Mouse (Mus musculus): Measurements from ENCODE around the gene Dctn3. TPM values are rescaled to one million over a fixed set of nuclear protein-coding genes. Genes with fewer than 3 reads are reported as not detected.

Dctn3 gene
- total RNA-seq, 2 experiments from 2014 or later, result 70.7 to 77.7 TPM

DNA sequence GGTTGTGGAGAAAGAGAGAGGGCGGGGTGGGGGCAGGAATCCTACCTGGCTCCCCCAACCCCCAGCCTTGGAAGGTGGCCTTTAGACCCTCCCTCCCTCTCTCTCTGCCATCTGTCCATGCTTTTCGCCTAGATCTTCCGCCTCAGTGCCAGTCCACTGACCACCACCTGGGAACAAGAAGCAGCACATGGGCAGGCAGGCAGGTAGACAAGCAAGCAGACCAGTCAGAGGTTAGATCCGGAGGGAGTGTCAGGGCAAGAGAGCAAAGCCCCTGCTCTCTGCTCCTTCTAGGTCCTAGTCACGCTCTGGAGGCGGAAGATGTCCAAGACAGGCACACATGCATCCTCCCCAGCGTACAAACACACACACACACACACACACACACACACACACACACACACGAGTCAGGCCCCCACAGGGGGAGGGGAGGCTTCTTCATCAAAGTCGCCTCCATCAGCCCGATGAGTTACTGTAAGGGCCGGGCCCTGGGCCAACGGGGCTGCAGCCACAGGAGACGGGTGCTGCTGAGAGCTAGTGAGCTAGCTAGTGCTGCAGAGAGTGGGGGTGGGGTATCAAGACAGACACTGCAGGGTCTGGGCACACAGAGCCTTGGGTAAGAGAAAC, 45.9 kb downstream of the Dctn3 start:
- intact Hi-C loops (cut with DNase I), result no loop called here
- no peak for DNase-seq

DNA sequence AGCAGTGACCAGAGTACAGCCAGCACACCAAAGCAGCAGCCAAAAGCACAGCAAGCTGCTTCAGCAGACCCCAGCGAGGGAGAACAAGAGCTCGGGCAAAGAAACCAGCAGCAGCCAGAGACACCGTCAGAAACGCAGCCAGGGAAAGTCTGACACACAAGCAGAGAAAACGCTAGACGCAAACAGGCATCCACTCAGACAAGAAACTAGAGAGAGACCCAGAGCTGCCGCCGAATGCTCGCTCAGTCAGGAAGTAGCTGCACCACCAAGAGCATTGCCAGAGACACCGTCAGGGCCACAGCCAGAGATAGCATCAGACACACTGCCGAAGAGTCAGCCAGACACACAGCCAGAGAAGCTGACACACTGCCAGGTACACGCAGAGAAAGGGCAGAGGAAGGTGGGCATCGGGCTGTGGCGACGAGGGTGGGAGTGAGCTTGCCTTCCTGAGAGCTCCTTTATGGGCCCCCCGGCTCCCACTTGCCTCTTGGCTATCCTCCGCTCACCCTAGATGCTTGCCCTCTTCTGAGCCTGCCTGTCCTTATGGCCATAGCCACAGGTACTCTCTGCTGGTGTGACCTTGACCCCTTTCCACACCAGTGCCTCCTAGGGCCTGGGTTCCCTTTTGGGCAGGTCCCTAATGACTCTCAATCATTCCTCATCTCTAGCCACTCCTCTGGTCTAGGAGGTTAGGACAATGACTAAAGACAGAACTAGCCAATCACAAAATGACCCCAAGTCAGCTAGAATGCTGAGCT, 46.5 kb downstream of the Dctn3 start:
- DNase-seq, result no peak
- intact Hi-C loops (cut with DNase I), result no loop called here

DNA sequence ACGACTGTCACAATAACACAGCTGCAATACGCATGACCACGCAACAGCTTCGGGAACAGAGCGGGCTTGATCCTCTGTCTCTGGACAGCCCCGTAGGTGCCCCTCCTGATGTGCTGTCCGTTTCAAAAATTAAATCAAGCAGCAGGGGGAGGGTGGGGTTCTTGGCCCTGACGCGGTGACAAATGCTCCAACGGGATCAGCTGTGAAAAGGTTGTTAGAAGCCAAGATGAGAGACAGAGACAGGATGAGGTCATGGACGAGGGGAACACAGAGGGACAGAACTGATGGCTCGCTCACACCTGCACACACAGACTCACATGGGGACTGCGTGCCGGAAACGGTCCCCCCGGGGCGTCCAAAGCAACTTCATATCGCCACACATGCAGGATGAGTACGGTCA, 49.8 kb downstream of the Dctn3 start:
- DNase-seq, result no peak
- intact Hi-C loops (cut with DNase I), result no loop called here

DNA sequence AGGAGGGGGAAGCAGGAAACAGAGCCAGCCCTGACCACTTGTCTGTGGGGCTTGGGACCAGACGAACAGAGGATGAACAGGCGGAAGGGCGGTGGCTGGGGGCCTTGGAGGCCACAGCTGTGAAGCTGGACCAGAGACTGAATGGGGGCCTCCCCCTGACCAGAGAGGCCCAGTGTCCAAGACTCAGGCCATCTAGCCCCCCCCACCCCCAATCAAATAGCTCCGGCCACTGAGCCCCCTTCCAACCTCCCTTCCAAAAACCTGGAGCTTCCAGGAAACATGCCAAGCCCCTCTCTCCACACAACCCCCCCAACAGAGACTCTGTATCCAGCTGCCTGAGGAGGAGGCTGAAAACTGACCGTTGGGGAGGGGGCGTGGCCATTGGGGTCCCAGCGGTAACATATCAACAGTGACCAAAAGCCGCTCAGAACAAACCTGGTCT, 50.4 kb downstream of the Dctn3 start:
- intact Hi-C loops (cut with DNase I), result no loop called here
- DNase-seq, result no peak

DNA sequence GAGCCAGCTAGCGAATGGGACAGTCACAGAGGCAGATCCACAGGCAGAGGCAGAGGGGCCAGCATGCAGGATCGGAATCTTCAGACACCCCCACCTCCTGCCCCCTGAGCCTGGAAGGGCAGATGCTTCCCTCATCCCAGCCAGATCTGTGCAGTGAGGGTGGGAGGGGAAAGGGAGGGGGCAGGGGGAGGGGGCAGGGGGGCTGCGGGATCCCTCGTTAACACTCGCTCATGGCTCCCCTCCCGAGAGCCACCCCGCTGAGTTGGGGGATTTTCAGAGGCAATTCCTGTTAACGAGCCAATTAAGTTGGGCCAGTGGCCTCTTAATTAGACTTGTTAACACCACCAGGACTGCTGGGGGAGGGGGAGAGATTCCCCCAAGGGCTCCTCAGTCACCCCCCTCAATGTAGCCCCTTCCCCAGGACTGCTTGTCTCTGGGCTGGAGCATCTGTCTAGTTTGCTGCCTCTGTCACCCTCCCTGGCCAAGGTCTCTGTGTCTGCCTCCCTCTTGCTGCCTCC, 50.9 kb downstream of the Dctn3 start:
- intact Hi-C loops (cut with DNase I), result no loop called here
- DNase-seq, result no peak

DNA sequence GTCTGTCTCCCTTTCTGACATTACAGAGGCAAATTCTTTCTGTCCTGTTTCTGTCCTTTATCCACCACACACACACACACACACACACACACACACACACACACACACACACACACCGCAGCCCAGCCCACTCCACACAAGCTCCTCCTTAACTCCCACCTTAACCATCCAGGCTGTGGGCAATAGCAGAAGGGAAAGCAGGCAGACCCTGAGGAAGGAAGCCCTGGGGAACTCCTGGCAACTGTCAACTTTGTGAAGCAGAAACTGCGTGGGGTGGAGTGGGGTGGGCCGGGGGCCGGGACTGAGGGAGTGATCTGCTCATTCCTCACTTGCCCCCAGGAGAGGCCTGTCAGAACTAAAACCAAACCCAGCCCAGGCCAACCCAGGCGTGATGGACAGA, 51.5 kb downstream of the Dctn3 start:
- no peak for DNase-seq
- intact Hi-C loops (cut with DNase I), result no loop called here

DNA sequence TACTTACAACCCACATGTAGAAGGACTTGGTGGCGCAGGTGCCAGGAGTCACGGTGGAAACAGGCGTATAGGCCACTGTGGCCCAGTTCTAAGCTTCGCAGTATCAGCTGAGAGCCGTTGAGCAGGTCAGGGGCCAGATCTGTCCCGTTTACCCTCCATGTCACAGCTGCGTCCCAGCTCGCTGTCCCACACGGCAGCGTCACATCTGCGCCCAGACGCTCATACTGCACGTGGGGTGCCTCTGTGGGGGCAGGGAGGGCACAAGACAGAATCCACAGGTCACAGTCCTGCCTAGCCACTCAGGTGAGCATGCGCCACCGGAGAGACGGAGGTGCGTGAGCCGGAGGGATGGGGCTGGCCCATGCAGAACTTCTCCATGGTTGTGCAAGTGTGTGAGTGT, 52.1 kb downstream of the Dctn3 start:
- no peak for DNase-seq
- intact Hi-C loops (cut with DNase I), result no loop called here

DNA sequence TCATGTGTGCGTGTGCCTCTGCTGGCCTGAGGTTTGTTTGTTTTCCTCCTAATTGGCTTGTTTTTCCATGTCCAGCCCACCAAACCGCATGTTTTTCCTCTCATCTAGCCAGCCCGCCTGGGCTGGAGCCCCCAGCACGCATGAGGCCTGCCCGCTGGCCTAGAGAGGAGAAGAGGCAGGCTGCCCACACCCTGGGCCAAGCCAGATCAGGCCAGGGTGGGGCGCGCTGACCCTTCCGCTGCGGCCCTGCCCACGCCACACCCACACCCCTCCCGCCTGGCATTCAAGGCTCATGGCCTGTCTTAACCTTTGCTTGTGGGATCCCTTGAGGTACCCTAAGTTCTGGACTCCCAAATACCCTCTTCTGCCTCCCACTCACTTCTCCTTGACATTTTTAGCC, 56.3 kb downstream of the Dctn3 start:
- intact Hi-C loops (cut with DNase I), result no loop called here
- no peak for DNase-seq

DNA sequence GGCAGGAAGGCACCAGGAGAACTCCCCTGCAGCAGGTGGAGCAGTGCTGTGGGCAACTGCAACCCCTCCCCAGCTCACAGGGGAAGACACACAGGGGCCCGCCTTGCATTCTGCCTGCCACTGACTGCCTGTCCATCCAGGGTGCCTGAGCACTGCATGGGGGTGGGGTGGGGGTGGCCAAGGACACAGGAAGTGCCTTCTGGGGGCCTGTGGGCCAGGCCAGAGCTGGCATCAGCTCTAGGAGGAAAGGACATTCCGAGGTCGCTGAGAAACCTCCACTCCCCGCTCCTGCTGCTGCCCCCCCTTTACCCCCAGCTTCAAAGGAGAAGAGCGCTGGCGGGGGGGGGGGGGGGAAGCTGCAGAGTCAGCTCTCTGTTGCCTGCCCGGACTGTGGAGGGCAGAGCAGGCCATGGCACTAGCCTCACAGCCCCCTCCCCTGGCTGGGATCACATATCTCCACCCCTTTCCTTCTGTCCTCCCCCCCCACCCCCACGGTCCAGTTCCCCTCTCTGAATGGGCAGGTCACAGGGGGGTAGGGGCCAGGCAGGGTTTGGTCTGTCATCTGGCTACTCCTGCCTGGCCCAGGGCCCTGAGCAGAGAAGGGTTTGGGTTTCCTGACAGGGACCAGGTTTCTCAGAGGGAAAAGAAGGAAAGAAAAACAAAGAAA, 57.8 kb downstream of the Dctn3 start:
- DNase-seq, result no peak
- intact Hi-C loops (cut with DNase I), result no loop called here

Other genes with a start within 250 kb of the Dctn3 start
- 10 to 100 TPM; 11.6 to 11.8 TPM for gene AI464131, start 220.1 kb downstream of the Dctn3 start, total RNA-seq (2021)
- gene 1110017D15Rik, start 205.8 kb downstream of the Dctn3 start, total RNA-seq (2021), result under 1 TPM in 1 of 2 experiments, not detected in 1; 0.43 TPM
- 10 to 100 TPM; 14.7 to 15.1 TPM for gene Fam219a, start 153.6 kb downstream of the Dctn3 start, total RNA-seq (2021)
- gene Dnaic1, start 153.4 kb downstream of the Dctn3 start, total RNA-seq (2021), result 1 to 10 TPM; 2.6 to 3.7 TPM
- gene Enho, start 82.8 kb downstream of the Dctn3 start, total RNA-seq (2021), result 1 to 10 TPM; 9.1 to 9.9 TPM
- gene Cntfr, start 26.1 kb downstream of the Dctn3 start, total RNA-seq (2021), result 1 to 10 TPM; 2.6 to 3.8 TPM
- gene Il11ra1, start 23.2 kb downstream of the Dctn3 start, total RNA-seq (2021), result 10 to 100 TPM; 85.5 to 91.8 TPM
- gene Rpp25l, start 9.6 kb downstream of the Dctn3 start, total RNA-seq (2021), result 10 to 100 TPM; 31.6 to 32.3 TPM
- not detected for gene Arid3c, start 8.0 kb upstream of the Dctn3 start, total RNA-seq (2021)
- 10 to 100 TPM; 58.5 to 59.4 TPM for gene Galt, start 32.1 kb upstream of the Dctn3 start, total RNA-seq (2021)
- gene Sigmar1, start 33.0 kb upstream of the Dctn3 start, total RNA-seq (2021), result 10 to 100 TPM; 19.7 to 23.5 TPM
- gene Ccl27a, start 51.1 kb upstream of the Dctn3 start, total RNA-seq (2021), result 10 to 100 TPM; 19.1 to 19.4 TPM
- gene Gm21541, start 180.4 kb upstream of the Dctn3 start, total RNA-seq (2021), result not detected
- 1 to 10 TPM in 1 of 2 experiments, under 1 TPM in 1; 0.47 to 1.8 TPM for gene Gm20878, start 218.4 kb upstream of the Dctn3 start, total RNA-seq (2021)
- not detected for gene Fam205a4, start 242.9 kb upstream of the Dctn3 start, total RNA-seq (2021)

All from heart, postnatal 36 days (tissue).